Mouse (Mus musculus) thymus, postnatal 25 days (tissue): ENCODE results near the gene Rabgap1l.

Source experiments
- DNase-seq: peaks from one replicate; pipeline ENCODE4 v3.0.0; 2022

The Rabgap1l gene

DNA sequence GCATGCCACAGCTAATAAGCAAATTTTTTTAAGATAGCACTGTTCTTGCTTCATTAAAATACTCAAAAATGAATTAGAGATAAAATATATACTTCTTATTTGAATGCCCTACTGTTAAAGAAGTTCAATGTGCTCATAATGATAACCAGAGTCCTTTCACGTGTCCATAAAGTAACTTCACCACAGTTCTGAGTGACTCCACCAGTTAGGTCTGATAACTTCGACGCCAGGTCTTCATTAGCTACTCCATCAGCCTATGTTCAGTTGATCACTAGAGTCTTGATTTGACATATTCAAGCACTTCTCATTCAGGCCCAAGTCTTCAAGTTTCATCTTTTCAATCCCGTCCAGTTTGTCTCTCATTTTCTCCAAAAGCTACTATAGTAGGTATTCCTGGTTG is 565.8 kb downstream of the Rabgap1l start:
- DNase-seq: no peak

DNA sequence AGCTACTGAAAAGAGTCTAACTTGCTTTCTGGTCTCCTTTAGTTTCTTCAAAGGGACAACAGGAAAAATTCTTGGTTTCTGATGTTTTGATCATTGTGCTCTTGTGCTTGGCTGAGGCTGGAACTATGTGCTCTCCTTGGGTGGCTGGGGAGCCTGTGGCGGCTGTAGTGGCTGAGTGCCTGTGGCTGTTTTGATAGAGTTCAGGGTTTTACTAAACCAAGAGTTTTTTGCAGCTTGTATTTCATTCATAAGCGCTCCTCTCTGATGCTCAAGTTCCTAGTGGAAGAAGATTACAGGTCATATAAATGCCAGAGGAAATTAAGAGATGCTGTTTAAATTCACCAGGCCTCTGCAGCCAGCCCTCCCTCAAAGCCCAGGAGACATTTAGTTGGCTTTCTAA is 568.9 kb downstream of the Rabgap1l start:
- no peak for DNase-seq

DNA sequence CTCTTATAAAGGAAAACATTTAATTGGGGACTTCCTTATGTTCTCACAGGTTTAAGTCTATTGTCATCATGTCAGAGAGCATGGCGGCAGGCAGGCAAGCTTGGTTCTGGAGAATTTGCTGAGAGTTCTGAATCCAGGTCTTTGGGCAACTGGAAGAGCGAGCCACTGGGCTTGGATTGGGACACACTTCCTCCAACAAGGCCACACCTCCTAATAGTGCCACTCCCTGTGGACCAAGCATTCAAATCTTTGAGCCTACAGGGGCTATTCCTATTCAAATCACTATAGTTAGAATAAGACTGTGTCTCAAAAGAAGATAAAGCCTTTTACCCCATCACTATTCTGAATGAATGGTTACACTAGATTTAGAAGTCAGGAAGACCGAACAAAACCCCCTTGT is 575.1 kb downstream of the Rabgap1l start:
- DNase-seq: no peak

DNA sequence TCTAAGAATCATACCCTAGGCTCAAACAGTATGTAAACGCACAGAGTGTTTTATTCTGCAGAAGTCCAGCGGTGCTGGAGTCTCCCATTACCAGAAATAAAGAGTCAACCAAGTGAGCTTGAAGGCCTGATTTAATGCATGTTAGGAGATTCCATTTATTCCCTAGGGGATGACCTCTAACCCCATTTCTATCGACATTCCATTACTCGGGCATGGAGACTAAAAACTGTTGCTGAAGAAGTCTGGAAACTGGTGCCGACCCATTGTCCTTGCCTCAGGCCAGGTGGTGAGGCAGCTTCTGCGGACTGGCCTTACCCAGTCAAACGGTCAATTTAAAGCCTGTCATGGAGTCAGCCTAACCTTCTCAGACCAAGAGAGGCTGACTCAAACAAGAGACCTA is 578.8 kb downstream of the Rabgap1l start:
- no peak for DNase-seq

DNA sequence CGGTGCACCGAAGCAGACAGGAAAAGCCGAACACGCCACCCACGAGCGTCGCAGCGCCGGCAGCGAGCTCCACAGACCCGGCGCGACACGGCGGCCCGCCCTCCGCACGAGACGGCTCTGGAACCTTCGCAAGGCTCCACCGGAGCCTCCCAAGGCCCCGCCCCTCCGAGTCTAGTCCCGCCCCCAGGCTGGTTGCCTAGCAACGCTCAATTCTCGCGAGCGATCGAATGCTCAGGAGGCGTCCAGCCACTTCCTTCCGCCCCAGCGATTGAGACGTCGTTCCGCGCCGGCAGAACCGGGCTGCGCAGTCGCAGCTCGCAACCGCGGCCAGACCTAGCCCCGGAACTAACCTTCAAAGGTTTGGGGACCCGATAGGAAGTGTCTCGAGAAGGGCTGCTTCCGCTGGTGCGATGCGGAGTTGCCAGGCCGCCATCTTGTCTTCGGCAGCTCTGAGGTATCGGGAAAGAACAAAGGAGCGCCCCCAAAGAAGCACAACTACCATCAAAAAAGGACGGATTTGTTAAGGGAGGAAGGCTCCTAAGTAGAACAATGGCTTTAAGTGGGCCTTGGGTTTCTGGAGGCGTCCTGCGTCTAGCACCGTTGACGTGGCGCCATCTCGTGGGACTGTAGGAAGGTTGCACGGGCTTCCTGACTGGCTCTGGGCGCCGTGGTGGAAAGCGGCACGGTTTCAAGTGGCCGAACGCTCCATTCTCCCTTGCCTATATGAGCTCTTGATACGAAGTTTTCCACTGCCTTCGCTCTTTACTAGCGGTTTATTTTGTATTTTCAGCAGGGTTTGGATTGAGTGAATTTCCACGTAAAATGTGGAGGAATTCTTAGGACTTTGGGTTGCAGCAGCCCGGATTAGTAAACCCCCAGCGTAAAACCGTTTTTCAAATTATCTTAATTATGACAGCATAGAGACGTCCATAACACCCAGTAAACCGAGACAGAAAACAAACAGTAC is 580.0 kb downstream of the Rabgap1l start, which contains the start of gene Cacybp:
Gene Cacybp (minus strand): TSS at position 173 of the 967 bp plus-strand sequence.
- DNase-seq: peak; percentile 100

DNA sequence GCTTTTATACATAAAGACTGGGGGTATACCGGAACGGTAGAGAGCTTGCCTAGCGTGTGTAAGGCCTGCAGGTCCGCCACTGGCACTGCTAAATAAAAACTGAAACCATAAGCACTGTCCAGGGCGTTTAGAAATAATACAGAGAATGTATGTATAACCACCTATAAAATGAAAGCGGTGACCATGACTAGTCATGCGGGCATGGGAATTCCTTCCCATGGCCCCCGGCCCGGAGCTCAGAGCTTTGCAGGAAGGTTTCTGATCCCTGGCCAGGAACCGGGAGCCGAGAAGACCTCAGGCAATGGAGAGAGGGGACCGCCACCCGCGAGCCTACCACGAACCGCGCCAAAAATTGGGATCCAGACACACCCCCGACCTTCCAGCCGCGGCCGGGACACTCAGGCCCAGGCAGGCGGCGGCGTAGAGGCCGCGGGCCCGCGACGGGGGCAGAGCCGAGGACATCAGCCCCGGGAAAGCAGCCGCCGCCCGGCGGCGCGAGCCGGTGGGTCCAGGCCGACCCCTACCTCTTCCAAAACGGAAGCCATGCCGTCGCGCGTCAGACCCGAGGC is 580.8 kb downstream of the Rabgap1l start:
- no peak for DNase-seq

DNA sequence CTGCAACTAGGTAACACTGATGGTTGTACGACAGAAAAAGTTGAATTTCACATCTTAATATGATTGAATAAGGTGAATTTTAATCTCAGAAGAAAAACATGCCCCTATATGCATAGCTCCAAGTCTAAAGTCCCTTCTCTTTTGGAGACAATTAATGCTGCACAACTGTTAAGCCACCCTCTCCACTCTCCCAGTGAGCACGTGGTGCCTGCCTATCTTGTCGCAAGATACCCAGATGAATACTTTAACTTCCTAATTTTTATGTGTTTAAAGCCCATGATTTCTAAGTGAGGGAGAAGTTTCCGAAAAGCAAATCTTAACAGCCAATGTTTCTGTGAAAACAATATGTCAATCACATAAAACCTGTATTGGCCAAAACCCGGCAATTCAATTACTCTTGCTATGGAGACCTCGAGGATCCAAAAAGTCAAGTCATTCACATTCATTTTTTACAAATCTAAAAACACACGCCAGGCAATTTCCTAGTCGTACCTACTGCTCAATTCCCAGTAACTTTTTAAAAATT is 581.4 kb downstream of the Rabgap1l start:
- DNase-seq: no peak

DNA sequence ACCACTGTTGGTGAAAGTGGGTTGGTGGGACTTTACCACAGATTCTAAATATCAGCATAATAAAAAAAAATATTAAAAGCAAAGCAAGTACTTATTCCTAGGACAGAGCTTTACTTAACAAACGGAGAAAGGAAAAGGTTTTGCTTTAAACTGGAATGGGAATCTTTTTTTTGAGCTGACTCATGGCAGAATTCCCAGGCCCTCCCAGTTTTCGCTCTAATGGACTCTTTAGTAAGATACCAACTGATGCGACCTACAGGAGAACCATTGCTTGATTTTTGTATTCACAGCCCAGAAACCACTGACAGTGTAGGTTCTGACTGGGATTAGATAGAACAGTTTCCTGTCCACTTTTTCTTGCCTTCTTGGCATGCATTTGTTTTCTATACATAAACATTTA is 582.4 kb downstream of the Rabgap1l start:
- DNase-seq: no peak

DNA sequence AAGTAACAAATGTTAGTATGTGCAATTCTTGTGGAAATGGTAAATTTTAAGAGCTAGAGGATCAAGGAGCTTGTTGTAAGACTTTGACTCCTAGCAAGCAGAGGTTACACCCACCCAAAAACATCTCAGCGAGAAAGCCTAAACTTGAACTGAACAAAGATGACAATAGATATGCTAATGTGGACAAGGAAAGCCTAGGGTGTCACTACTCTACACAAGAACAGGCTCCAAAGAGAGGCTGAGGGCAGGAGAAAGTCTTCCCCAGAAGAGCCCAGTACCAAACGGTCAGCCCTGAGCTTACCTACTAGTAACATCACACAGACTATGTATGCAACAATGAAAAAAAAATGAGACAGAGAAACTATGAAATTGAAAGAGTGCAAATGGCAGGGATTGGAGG is 583.2 kb downstream of the Rabgap1l start:
- DNase-seq: no peak

DNA sequence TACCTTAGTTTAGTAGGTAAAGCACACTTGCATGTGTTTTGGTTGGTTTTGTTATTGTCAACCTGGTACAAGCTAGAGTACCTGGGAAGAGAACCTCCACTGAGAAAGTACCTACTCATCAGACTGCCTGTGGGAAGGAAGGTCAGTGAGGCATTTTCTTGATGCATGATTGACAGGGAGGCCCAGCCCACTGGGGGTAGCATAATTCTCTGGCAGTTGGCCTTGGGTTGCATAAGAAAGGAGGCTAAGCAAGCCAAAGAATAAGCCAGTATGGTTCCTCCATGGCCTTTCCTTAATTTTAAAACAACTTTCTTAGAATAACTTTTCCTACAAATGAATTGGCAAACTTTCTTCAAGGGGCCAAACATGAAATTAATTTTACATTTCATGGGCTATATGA is 587.5 kb downstream of the Rabgap1l start:
- no peak for DNase-seq

DNA sequence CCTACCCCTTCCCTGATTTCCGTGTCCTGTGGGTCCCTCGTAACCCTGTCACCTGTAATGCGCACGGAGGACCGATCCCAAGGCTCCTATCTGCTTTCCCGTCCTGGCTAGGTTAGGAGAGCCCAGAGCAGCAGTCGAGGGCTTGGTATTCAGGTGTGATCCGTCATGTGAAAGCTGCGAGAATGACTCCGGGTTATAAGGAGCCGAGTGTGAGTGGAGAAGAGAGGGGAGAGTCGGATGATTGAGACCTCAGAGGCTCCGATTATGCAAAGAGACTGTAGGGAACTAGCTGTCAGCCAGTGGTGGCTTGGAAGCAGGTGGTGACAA is 597.7 kb downstream of the Rabgap1l start:
- DNase-seq: no peak

DNA sequence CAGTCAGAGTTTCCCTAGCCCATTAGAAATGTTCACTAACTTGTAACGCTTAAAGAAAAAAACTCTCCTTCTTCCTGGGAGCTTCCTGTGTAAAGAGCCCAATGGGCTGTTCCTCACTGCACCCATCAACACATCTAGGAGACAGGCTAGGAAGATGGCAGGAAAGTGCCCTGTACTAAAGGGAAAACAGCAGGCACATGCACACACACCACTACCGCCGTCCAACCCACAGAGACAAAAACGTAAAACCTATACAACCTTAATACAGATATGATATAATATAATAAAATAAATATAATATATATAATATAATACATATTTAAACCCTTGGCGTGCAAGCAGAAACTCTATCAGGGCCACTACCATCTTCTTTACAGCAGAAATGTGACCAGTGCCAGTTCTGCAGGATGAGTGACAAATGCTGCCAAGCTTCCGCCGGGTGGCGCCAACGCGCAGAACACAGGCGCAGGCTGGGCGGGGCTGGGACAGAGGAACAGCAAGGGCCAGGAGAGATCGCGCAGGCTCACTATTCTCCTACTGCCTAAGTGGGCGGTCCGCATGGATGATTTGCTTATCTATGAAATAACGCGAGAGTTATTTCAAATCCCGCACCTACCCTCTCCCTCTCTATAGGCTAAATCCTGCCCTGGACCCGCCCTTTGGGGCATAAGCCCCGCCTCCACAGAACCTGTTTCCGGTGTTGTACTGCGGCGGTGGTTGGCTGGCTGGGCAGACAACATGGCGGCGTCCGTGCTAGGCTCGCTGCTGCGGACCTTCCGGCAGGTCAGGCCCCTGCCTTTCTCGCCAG is 598.3 kb downstream of the Rabgap1l start, which contains the start of gene Mrps14:
Gene Mrps14 (plus strand): TSS at position 687 of the 808 bp plus-strand sequence.
- peak; percentile 99 for DNase-seq

DNA sequence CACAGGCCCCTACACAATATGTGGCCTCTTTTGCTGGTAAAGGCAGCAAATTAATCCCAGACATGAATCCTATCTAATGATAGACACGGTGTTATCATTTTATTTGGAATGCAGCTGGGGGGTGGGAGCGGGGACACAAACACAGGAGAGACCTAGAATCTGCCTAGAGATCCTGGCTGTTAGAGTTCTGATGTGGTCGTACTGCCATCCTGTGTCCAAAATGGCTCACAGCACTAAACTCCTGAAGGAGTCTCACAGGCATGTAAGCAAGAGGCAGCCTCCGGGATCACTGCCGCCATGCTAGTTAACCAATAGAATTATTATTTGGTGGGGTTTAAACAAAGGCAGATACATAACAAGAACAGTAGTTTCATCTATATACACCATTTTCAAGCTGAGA is 608.5 kb downstream of the Rabgap1l start:
- DNase-seq: no peak

DNA sequence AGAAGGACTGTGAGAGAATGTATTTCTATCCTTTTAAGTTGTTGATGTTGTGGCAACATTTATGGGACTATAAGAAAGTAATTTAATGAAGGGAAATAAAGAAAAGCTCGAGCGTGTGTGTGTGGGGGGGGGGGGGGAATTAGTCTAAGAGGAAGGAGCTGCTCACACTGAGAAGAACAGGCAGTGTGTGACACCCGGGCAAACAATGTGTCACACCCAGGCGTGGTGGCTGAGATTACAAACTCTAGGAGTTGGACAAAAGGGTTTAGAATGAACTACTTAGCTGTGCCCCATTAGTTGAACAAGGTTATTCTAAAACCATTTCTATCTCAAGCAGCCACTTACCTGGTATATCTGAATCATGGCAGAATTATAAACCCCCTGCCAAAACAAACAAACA is 611.8 kb downstream of the Rabgap1l start:
- DNase-seq: no peak

DNA sequence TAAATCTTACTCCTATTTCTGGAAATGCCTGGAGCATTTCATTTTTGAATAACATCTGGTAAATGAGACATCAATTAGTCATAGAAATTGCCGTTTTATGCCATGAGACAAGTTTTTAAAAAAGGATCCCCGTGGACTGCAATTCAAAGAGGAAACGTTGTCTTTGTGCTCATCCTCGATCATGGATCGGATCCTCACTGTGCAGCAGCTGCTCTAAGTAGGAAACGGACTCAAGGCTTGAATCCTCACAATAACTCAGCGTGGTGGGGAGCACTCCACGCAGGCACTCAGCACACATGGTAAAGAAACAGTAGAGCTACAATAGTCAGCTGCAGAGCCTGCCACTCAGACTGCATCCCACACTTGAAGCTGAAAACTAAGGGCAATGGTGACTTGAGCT is 616.1 kb downstream of the Rabgap1l start:
- no peak for DNase-seq
